Mouse (Mus musculus) MEL (cell line): ENCODE measurements at regions not wholly inside any gene's neighbourhood (a gene's known extent, or its start where the extent isn't known, plus 50 kb on each side); places are given as distances from the start of the nearest gene placed in this dataset.

Experiments used
- DNase-seq: peaks from one replicate; pipeline ENCODE4 v3.0.0; 2011; ENCODE audit warnings: low read depth, low spot score
- H3K27ac ChIP-seq: 2 replicates; pipeline ENCODE4 v1.5.1; 2012; ENCODE audit warnings: low read depth, mild to moderate bottlenecking, control low read depth, low read length, moderate library complexity; ENCODE audit not compliant: control insufficient read depth
- H3K27me3 ChIP-seq, 2 experiments: fragments of 150-350 bp in 1 of 2; sonication (generic) in 1 of 2; 2 replicates each; pipeline ENCODE4 v1.6.1; 2012; ENCODE audit warnings: low read length in 2 of 2, mild to moderate bottlenecking in 2 of 2, improper control_type of control experiment in 1 of 2, moderate library complexity in 1 of 2; ENCODE audit not compliant: insufficient read depth in 2 of 2, control insufficient read depth in 1 of 2
- H3K36me3 ChIP-seq, 2 experiments: 2 replicates each; pipeline ENCODE4 v1.6.1; 2012 to 2014; ENCODE audit warnings: low read length in 2 of 2, improper control_type of control experiment in 1 of 2, inconsistent platforms in 1 of 2, mild to moderate bottlenecking in 1 of 2; ENCODE audit not compliant: insufficient read depth in 2 of 2, control insufficient read depth in 1 of 2
- H3K4me1 ChIP-seq, 2 experiments: fragments of 150-350 bp in 1 of 2; sonication (generic) in 1 of 2; 2 replicates each; pipeline ENCODE4 v1.6.1; 2012; ENCODE audit warnings: low read length in 2 of 2, improper control_type of control experiment in 1 of 2, mild to moderate bottlenecking in 1 of 2; ENCODE audit not compliant: insufficient read depth in 2 of 2, control insufficient read depth in 1 of 2
- H3K4me3 ChIP-seq, 2 experiments: fragments of 150-350 bp in 1 of 2; sonication (generic) in 1 of 2; 2 replicates each; pipeline ENCODE4 v1.5.1; 2012; ENCODE audit warnings: low read depth in 2 of 2, low read length in 2 of 2, mild to moderate bottlenecking in 2 of 2, moderate library complexity in 2 of 2, control low read depth in 1 of 2, improper control_type of control experiment in 1 of 2; ENCODE audit not compliant: control insufficient read depth in 1 of 2, insufficient read depth in 1 of 2
- H3K79me2 ChIP-seq: 2 replicates; pipeline ENCODE4 v1.6.1; 2012; ENCODE audit warnings: mild to moderate bottlenecking, low read length, moderate library complexity; ENCODE audit not compliant: control insufficient read depth, poor library complexity, insufficient read depth
- H3K9ac ChIP-seq: 2 replicates; pipeline ENCODE4 v1.6.1; 2012; ENCODE audit warnings: low read depth, mild to moderate bottlenecking, control low read depth, low read length, moderate library complexity; ENCODE audit not compliant: control insufficient read depth, poor library complexity, severe bottlenecking
- H3K9me3 ChIP-seq: fragments of 150-350 bp; sonication (generic); replicated peaks from 2 replicates; pipeline ENCODE4 v1.6.1; 2012; ENCODE audit warnings: mild to moderate bottlenecking, low read length, improper control_type of control experiment, moderate library complexity; ENCODE audit not compliant: insufficient read depth
- CHD1 ChIP-seq: IDR thresholded peaks from 2 replicates; pipeline ENCODE4 v1.6.1; 2012; ENCODE audit warnings: low read depth, mild to moderate bottlenecking, inconsistent platforms, low read length, improper control_type of control experiment
- CTCF ChIP-seq, 3 experiments: IDR thresholded peaks in 2 of 3; conservative IDR thresholded peaks in 1 of 3; 2 replicates each; pipeline ENCODE4 v1.5.1; 2011 to 2012; ENCODE audit warnings: low read length in 3 of 3, low read depth in 2 of 3, mild to moderate bottlenecking in 2 of 3, improper control_type of control experiment in 1 of 3, inconsistent platforms in 1 of 3, mixed read lengths in 1 of 3, moderate library complexity in 1 of 3; ENCODE audit not compliant: control insufficient read depth in 1 of 3, insufficient read depth in 1 of 3, poor library complexity in 1 of 3, severe bottlenecking in 1 of 3
- E2F4 ChIP-seq: IDR thresholded peaks from 2 replicates; pipeline ENCODE4 v1.6.1; 2011; ENCODE audit warnings: low read depth, low read length, improper control_type of control experiment, borderline replicate concordance
- GABPA ChIP-seq: IDR thresholded peaks from 2 replicates; pipeline ENCODE4 v1.6.1; 2012; ENCODE audit warnings: low read depth, mild to moderate bottlenecking, inconsistent platforms, low read length, improper control_type of control experiment, moderate library complexity
- HCFC1 ChIP-seq: IDR thresholded peaks from 2 replicates; pipeline ENCODE4 v1.6.1; 2012; ENCODE audit warnings: low read depth, mild to moderate bottlenecking, inconsistent platforms, low read length, improper control_type of control experiment, moderate library complexity
- MEF2A ChIP-seq: IDR thresholded peaks from 2 replicates; pipeline ENCODE4 v1.6.1; 2014; ENCODE audit warnings: low read depth, mild to moderate bottlenecking, inconsistent platforms, low read length, improper control_type of control experiment; ENCODE audit not compliant: poor library complexity, insufficient replicate concordance, severe bottlenecking; ENCODE audit errors: extremely low read depth
- NELFE ChIP-seq: IDR thresholded peaks from 2 replicates; pipeline ENCODE4 v1.6.1; 2011; ENCODE audit warnings: low read depth, low read length, improper control_type of control experiment
- NRF1 ChIP-seq: IDR thresholded peaks from 2 replicates; pipeline ENCODE4 v1.6.1; 2014; ENCODE audit warnings: low read depth, mild to moderate bottlenecking, inconsistent platforms, low read length, improper control_type of control experiment, moderate library complexity; ENCODE audit not compliant: poor library complexity, insufficient read depth, severe bottlenecking
- POLR2A ChIP-seq, 2 experiments: IDR thresholded peaks; 2 replicates each; pipeline ENCODE4 v1.6.1; 2011 to 2012; ENCODE audit warnings: low read length in 2 of 2, mild to moderate bottlenecking in 2 of 2, control low read depth in 1 of 2, improper control_type of control experiment in 1 of 2, low read depth in 1 of 2, moderate library complexity in 1 of 2; ENCODE audit not compliant: control insufficient read depth in 1 of 2, insufficient read depth in 1 of 2, poor library complexity in 1 of 2
- POLR2AphosphoS2 ChIP-seq: IDR thresholded peaks from 2 replicates; pipeline ENCODE4 v1.6.1; 2011; ENCODE audit warnings: low read length, improper control_type of control experiment
- POLR2AphosphoS5 ChIP-seq: IDR thresholded peaks from 2 replicates; pipeline ENCODE4 v1.6.1; 2012; ENCODE audit warnings: low read depth, borderline replicate concordance, mild to moderate bottlenecking, inconsistent platforms, low read length, moderate library complexity, mixed read lengths
- RAD21 ChIP-seq: IDR thresholded peaks from 2 replicates; pipeline ENCODE4 v1.6.1; 2011; ENCODE audit warnings: mild to moderate bottlenecking, low read depth, low read length, improper control_type of control experiment
- SMC3 ChIP-seq: IDR thresholded peaks from 2 replicates; pipeline ENCODE4 v1.6.1; 2011; ENCODE audit warnings: low read depth, low read length, improper control_type of control experiment
- TAL1 ChIP-seq: IDR thresholded peaks from 2 replicates; pipeline ENCODE4 v1.6.1; 2012; ENCODE audit warnings: mild to moderate bottlenecking, inconsistent platforms, low read length, moderate library complexity, mixed read lengths
- UBTF ChIP-seq: IDR thresholded peaks from 2 replicates; pipeline ENCODE4 v1.6.1; 2012; ENCODE audit warnings: low read depth, mild to moderate bottlenecking, inconsistent platforms, low read length, improper control_type of control experiment, moderate library complexity, borderline replicate concordance; ENCODE audit not compliant: insufficient read depth
- USF1 ChIP-seq: IDR thresholded peaks from 2 replicates; pipeline ENCODE4 v1.6.1; 2014; ENCODE audit warnings: low read depth, mild to moderate bottlenecking, inconsistent platforms, low read length, improper control_type of control experiment, moderate library complexity
- ZC3H11A ChIP-seq: IDR thresholded peaks from 2 replicates; pipeline ENCODE4 v1.6.1; 2012; ENCODE audit warnings: low read depth, mild to moderate bottlenecking, inconsistent platforms, low read length, improper control_type of control experiment
- ZKSCAN1 ChIP-seq: IDR thresholded peaks from 2 replicates; pipeline ENCODE4 v1.6.1; 2012; ENCODE audit warnings: low read depth, mild to moderate bottlenecking, inconsistent platforms, low read length, improper control_type of control experiment, moderate library complexity

- DNase-seq: no peak
- TF ChIP-seq CTCF (IDR thresholded peaks at IDR 0.05 in 2 of 3, conservative IDR thresholded peaks at IDR 0.05 in 1 of 3; ENCODE audit: control insufficient read depth in 1 of 3, insufficient read depth in 1 of 3, low read depth in 2 of 3, low read length in 3 of 3, poor library complexity in 1 of 3, severe bottlenecking in 1 of 3): no peak
- no peak for TF ChIP-seq USF1
- TF ChIP-seq RAD21: no peak
- TF ChIP-seq ZKSCAN1: no peak
- Histone ChIP-seq H3K36me3 (peaks cover 0 to 5% of the 10 kb centered on the region in 2 experiments; a peak in 1 of 4 replicates), H3K9ac (no peak overlapping the region), H3K27ac (no peak overlapping the region), H3K79me2 (no peaks in the 10 kb centered on the region), H3K27me3 (no peaks in the 10 kb centered on the region), H3K4me3 (no peak overlapping the region), H3K9me3 (no peaks in the 10 kb centered on the region), H3K4me1 (peaks cover 5 to 10% of the 10 kb centered on the region in 2 experiments)
Measured at GRCm38 (mm10) chr3:133757756-133758420, 212.9 kb upstream of the Tet2 start.

- H3K4me1 ChIP-seq: peaks cover 5 to 10% of the 10 kb centered on the region in 2 experiments
- no peak overlapping the region for H3K4me3 ChIP-seq
- no peaks in the 10 kb centered on the region for H3K79me2 ChIP-seq
- DNase-seq: no peak
- H3K27ac ChIP-seq: no peak overlapping the region
- no peaks in the 10 kb centered on the region for H3K27me3 ChIP-seq
- no peak overlapping the region for H3K9ac ChIP-seq
- no peaks in the 10 kb centered on the region for H3K9me3 ChIP-seq
- H3K36me3 ChIP-seq: peaks cover 0 to 5% of the 10 kb centered on the region in 2 experiments; a peak in 1 of 4 replicates
- TF ChIP-seq CTCF (IDR thresholded peaks at IDR 0.05 in 2 of 3, conservative IDR thresholded peaks at IDR 0.05 in 1 of 3; ENCODE audit: control insufficient read depth in 1 of 3, insufficient read depth in 1 of 3, low read depth in 2 of 3, low read length in 3 of 3, poor library complexity in 1 of 3, severe bottlenecking in 1 of 3) (no peak), NRF1 (no peak), NELFE (no peak), SMC3 (no peak), E2F4 (no peak), MEF2A (no peak), RAD21 (no peak), ZC3H11A (no peak), HCFC1 (no peak), POLR2AphosphoS5 (no peak), POLR2A (IDR thresholded peaks at IDR 0.05; ENCODE audit: control insufficient read depth in 1 of 2, insufficient read depth in 1 of 2, low read depth in 1 of 2, low read length in 2 of 2, poor library complexity in 1 of 2) (no peak), CHD1 (no peak), TAL1 (no peak), POLR2AphosphoS2 (no peak), UBTF (no peak), ZKSCAN1 (no peak), GABPA (no peak)
Measured at GRCm38 (mm10) chr3:133758421-133758820, 213.5 kb upstream of the Tet2 start.
